Mouse (Mus musculus) heart, postnatal 0 days (tissue): ENCODE data around the gene Gm47189.
"Not testable (repeated sequence)": the region's sequence is repeated elsewhere in the genome, so short reads cannot be mapped to it uniquely, and the experiment has no call there.

Experiments
- CTCF ChIP-seq: IDR thresholded peaks from 2 replicates; pipeline ENCODE4 v1.5.1; 2016; ENCODE audit warnings: antibody characterized with exemption, control low read depth, low read depth
- EP300 ChIP-seq: IDR thresholded peaks from 2 replicates; pipeline ENCODE4 v1.6.1; 2016; ENCODE audit warnings: antibody characterized with exemption, low read depth

GRCm38 (mm10) chr14:41772341-41772740 lies at the start of gene Gm47189:
- not testable (repeated sequence) for TF ChIP-seq CTCF, EP300
